Mouse (Mus musculus) Patski (cell line): Measurements from ENCODE around the gene Ilvbl. TPM values are rescaled to one million over a fixed set of nuclear protein-coding genes. Genes with fewer than 3 reads are reported as not detected.

ENCODE experiments used
- ATAC-seq: fragments of 100-300 bp; one replicate; pipeline ENCODE4 v1.8.0; 2021
- CTCF ChIA-PET: fragments of 350-600 bp; sonication (Branson Sonifier 250); formaldehyde crosslinking; loops from one replicate; lab custom pipeline; 2022; ENCODE audit warnings: inconsistent platforms; lab: Charles Lee
- POLR2A ChIA-PET: fragments of 350-600 bp; sonication (Branson Sonifier 250); formaldehyde crosslinking; loops from one replicate; lab custom pipeline; 2022; ENCODE audit warnings: antibody characterized with exemption, inconsistent platforms; lab: Charles Lee
- DNase-seq: peaks from one replicate; pipeline ENCODE4 v3.0.0-alpha.2; 2011; ENCODE audit warnings: low read depth, low spot score
- H3K27me3 ChIP-seq: fragments of 371-371 bp; one replicate; pipeline ENCODE4 v1.5.1; 2021
- CTCF ChIP-seq: fragments of 100-300 bp; IDR thresholded peaks from one replicate; pipeline ENCODE4 v1.5.1; 2021
- in situ Hi-C: fragments of 300-500 bp; cut with MboI; formaldehyde crosslinking; loops from 3 replicates; pipeline ENCODE4 v1.11.1; 2018; ENCODE audit warnings: low pct_unique_long_range_greater_than_20kb, mixed read lengths
- polyA plus RNA-seq: library from polyadenylated mRNA; unstranded; gene quantifications from one replicate; pipeline ENCODE4 v1.2.3, GENCODE M21; 2021

The Ilvbl gene
- polyA plus RNA-seq, 1 experiment from 2014 or later: 132 TPM

DNA sequence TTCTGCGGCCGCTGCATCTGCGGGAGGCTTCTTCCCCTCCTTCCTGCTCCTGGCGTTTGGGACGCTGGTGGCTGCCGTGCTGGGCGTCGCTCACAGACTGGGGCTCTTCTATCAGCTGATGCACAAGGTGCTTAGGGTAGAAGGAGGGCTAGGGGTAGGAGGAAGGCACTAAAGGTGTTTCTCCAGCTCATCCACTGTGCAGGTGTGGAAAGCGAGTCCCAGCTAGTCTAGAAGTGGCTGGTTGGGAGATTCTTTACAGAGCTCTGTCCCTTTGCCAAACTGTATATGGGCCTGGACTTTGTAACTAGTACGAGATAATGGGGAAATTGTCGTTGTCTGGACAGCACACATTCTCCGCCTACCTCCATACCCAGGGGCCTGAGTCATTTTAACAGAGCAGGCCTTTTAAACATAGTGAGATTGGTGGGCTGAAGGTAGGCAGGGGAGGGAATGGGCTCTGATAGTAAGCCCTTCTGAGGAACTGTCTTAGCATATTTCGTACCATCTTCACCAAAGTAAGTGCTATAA, 1.0 kb downstream of the Ilvbl start:
- ChIA-PET CTCF (interaction anchor here (1.0 kb wide), 1 partner anchor 10 kb away, joined by 4 read pairs; no protein-coding TSS in a partner anchor), POLR2A (interaction anchor here (1.1 to 1.5 kb wide), 2 partner anchors 14 to 16 kb away, joined by 4 to 9 read pairs; no protein-coding TSS in a partner anchor)
- in situ Hi-C loops: loop anchor here (10.0 kb wide), 1 partner anchor 1100 kb away; no protein-coding TSS in a partner anchor
- no peak for DNase-seq
- TF ChIP-seq CTCF: no peak
- H3K27me3 ChIP-seq: no peaks in the 10 kb centered on the region
- peak; percentile 49 for ATAC-seq

- no peaks in the 10 kb centered on the region for H3K27me3 ChIP-seq
- CTCF ChIA-PET: no interaction called here
- in situ Hi-C loops: loop anchor here (10.0 kb wide), 1 partner anchor 1099 kb away; no protein-coding TSS in a partner anchor
- POLR2A ChIA-PET: interaction anchor here (1.1 to 1.5 kb wide), 2 partner anchors 13 to 15 kb away, joined by 4 to 9 read pairs; no protein-coding TSS in a partner anchor
- ATAC-seq (peak; percentile 35), DNase-seq (no peak)
- no peak for TF ChIP-seq CTCF
These were observed 1.5 kb downstream of the Ilvbl start for GRCm38 (mm10) chr10:78575690-78576089.

DNA sequence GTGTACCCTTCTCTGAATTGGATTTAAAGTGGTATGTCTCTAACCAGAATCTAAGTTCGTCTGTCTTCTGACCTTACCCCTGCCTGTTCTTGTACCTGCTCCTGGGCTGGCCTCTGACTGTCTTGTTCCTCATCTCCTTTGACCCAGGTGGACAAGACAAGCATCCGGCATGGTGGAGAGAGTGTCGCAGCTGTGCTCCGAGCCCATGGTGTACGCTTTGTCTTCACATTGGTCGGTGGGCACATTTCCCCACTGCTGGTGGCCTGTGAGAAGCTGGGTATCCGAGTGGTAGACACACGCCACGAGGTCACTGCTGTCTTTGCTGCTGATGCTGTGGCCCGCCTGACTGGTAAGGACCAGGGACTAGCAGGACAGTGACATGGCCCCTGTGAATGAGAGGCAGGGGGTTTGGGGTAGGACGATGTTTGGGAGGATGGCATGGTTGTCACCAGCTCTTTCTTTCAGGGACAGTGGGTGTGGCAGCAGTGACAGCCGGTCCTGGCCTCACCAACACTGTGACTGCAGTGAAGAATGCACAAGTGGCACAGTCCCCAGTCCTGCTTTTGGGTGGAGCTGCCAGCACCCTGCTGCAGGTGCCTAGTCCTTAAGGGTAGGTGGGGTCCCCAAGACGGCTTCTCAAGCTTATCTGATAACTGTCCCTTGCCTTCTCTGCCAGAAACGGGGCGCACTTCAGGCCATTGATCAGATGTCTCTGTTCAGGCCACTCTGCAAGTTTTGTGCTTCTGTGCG, 2.5 kb downstream of the Ilvbl start:
- ChIA-PET POLR2A (interaction anchor here (0.7 to 1.5 kb wide), 3 partner anchors 9 to 14 kb away, joined by 3 to 9 read pairs (median 3); no protein-coding TSS in a partner anchor), CTCF (interaction anchor here (1.1 to 1.4 kb wide), 2 partner anchors 9 to 63 kb away, joined by 3 to 4 read pairs; no protein-coding TSS in a partner anchor)
- in situ Hi-C loops: loop anchor here (10.0 kb wide), 1 partner anchor 1098 kb away; no protein-coding TSS in a partner anchor
- H3K27me3 ChIP-seq: no peaks in the 10 kb centered on the region
- no peak for TF ChIP-seq CTCF
- DNase-seq (no peak), ATAC-seq (no peak)

DNA sequence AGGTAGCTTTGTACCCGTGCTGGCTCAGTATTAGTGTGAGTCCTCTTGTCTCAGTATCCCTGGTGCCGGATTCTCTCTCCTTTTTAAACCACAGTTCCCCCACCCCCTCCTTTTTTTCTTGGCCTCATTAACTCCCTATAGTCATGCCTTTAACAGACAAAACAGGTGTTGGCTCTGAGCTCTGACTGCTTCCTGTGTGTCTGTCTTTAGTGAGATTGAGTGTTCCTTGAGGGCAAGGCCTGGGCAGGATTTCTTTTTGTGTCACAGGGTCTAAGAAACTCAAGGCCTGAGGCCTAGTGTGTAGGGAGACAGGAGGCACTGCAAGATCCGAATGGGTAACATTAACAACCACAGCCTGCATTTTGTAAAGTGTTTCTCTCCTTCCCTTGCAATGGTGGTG, 4.1 kb downstream of the Ilvbl start:
- DNase-seq (no peak), ATAC-seq (no peak)
- no peak for TF ChIP-seq CTCF
- no peaks in the 10 kb centered on the region for H3K27me3 ChIP-seq
- in situ Hi-C loops: loop anchor here (10.0 kb wide), 1 partner anchor 1097 kb away; no protein-coding TSS in a partner anchor
- ChIA-PET POLR2A (no interaction called here), CTCF (interaction anchor here (1.3 kb wide), 1 partner anchor 10 kb away, joined by 4 read pairs; no protein-coding TSS in a partner anchor)

- no peaks in the 10 kb centered on the region for H3K27me3 ChIP-seq
- DNase-seq (no peak), ATAC-seq (no peak)
- ChIA-PET CTCF (no interaction called here), POLR2A (no interaction called here)
- TF ChIP-seq CTCF: no peak
- in situ Hi-C loops: no loop called here
These were observed 7.0 kb downstream of the Ilvbl start for GRCm38 (mm10) chr10:78581121-78581520.

GRCm38 (mm10) chr10:78583347-78583746, 9.2 kb downstream of the Ilvbl start:
- H3K27me3 ChIP-seq: no peaks in the 10 kb centered on the region
- POLR2A ChIA-PET: no interaction called here
- TF ChIP-seq CTCF: no peak
- CTCF ChIA-PET: interaction anchor here (1.4 kb wide), 1 partner anchor 71 kb away, joined by 3 read pairs; no protein-coding TSS in a partner anchor
- no peak for DNase-seq
- ATAC-seq: no peak
- in situ Hi-C loops: no loop called here

DNA sequence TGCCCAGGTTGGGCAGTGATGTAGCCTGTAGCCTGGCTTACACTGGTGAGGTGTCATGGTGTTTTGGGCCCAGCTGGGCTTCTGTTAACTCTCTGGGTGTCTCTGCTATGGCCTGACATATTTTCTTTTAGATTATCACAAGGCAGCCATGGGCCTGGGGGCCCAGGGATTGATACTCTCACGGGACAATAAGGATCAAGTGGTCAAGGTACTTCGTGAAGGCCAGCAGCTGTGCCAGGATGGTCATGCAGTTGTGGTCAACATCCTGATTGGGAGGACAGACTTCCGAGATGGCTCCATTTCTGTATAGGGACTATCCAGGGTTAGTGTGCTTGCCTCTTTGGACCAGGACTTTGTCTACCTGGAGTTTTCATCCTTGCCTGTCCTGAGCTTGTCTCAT, 9.8 kb downstream of the Ilvbl start:
- ChIA-PET POLR2A (no interaction called here), CTCF (interaction anchor here (1.4 kb wide), 1 partner anchor 71 kb away, joined by 3 read pairs; no protein-coding TSS in a partner anchor)
- no peak for TF ChIP-seq CTCF
- ATAC-seq (no peak), DNase-seq (no peak)
- in situ Hi-C loops: no loop called here
- H3K27me3 ChIP-seq: no peaks in the 10 kb centered on the region

DNA sequence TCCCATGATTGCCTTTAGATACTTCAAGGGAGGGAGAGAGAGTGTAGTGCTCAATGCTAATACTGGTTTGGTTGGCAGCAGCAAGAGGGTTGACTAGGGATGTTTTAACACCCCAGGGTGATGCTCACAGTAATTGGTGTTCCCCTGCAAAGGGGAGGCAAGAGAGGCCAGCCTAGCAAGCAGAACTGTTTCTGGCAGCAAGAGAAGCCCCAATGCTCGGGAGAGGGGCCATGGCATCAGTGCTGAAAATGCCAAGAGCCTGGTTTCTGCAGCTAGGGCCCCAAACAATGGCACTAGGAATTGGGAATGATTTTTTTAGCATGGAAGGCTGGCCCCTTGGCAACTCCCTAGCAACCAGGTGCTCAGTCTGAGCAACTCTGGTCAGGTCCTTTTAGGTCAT, 10.8 kb downstream of the Ilvbl start:
- CTCF ChIA-PET: no interaction called here
- ATAC-seq (no peak), DNase-seq (no peak)
- in situ Hi-C loops: no loop called here
- POLR2A ChIA-PET: no interaction called here
- no peak for TF ChIP-seq CTCF
- no peaks in the 10 kb centered on the region for H3K27me3 ChIP-seq

DNA sequence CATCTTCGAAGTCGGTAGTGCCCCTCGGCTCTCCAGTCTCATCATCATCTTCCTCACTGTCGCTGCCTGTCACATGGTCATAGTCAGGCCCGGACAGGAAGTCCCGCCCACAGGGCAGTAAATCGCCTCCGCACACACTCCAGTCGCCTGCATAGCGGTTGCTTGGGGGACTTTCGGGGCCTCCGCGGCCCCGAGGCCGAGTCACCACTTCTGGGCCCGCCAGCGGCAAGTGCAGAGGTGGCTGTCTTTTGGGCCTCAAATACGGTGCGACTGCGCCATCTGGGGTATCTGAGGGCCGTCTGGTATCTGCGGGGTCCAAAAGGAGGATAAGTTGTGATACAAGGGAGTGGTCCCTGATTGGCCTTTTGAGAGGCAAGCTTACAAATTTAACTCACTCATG, 11.5 kb downstream of the Ilvbl start:
- ATAC-seq (no peak), DNase-seq (no peak)
- ChIA-PET CTCF (no interaction called here), POLR2A (interaction anchor here (0.9 kb wide), 1 partner anchor 9 kb away, joined by 3 read pairs; no protein-coding TSS in a partner anchor)
- in situ Hi-C loops: no loop called here
- no peak for TF ChIP-seq CTCF
- no peaks in the 10 kb centered on the region for H3K27me3 ChIP-seq

GRCm38 (mm10) chr10:78586026-78586425, 11.9 kb downstream of the Ilvbl start:
- H3K27me3 ChIP-seq: no peaks in the 10 kb centered on the region
- ATAC-seq: no peak
- ChIA-PET CTCF (no interaction called here), POLR2A (interaction anchor here (0.9 kb wide), 1 partner anchor 10 kb away, joined by 3 read pairs; no protein-coding TSS in a partner anchor)
- DNase-seq: no peak
- in situ Hi-C loops: no loop called here
- no peak for TF ChIP-seq CTCF
